In the genomic region with DNA sequence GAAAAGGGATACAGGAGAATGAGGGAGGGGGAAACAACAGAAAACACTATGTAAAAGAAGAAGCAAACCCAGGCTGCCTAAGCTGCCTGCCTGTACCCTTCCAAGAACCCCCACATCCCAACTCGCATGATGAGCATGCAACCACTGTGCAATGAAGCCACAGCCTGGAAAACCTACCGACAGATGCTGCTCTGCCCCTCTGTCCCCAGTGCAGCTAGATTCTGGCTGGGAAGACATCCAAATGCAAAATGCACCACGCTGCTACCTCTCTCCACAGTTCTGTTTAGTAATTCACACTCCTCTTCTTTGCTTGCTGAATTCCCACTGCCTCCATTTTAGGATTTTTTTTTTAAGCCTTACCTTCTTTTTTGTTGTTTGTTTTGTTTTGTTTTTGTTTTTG, we compare ENCODE assay signal across 13 mouse cellular contexts.
A peak's percentile ranks its signal among the peaks of the same experiment; 100 is the strongest.
DNase-seq lines count a peak whose midpoint lies in the region; ATAC-seq lines count a peak whose summit lies in the region.
"Had no signal": no experiment of that assay in that cellular context is flagged by ENCODE, and none has a peak within 500 bp of the region (broad histone marks: within the 10 kb centered on the region; RNA-seq: fewer than 3 reads in every experiment).

No protein-coding gene starts in this region.

- H3K27ac ChIP-seq in neural tube, embryonic 13.5 days (replicated peaks), result no peak overlapping the region

- peaks cover 20% of the 10 kb centered on the region for H3K4me1 ChIP-seq in neural tube, embryonic 13.5 days (replicated peaks)

- H3K36me3 ChIP-seq in neural tube, embryonic 13.5 days, result no peaks in the 10 kb centered on the region

- intact Hi-C loops in heart, postnatal 10 days (cut with DNase I), result no loop called here
- intact Hi-C loops in left cerebral cortex, postnatal 25 days (cut with DNase I), result no loop called here

- ATAC-seq in neural tube, embryonic 13.5 days (ENCODE audit: low read depth), result peak; percentile 11; the same call in 1 of the 2 replicates
- ATAC-seq: liver, postnatal 0 days had no signal

- H3K9ac ChIP-seq in neural tube, embryonic 13.5 days, result no peak overlapping the region
- H3K9ac ChIP-seq: liver, postnatal 0 days had no signal

- H3K4me3 ChIP-seq in neural tube, embryonic 13.5 days, result no peak overlapping the region
- H3K4me3 ChIP-seq: erythroblast, embryonic 14.5 days had no signal

- 28% methylated on average over 3 of the region's 3 CpGs for WGBS in neural tube, embryonic 13.5 days

- no peaks in the 10 kb centered on the region for H3K9me3 ChIP-seq in neural tube, embryonic 13.5 days

- peak; percentile 51 for DNase-seq in heart, adult 11 months
- no peak for DNase-seq in heart, postnatal 10 days
- no peak for DNase-seq in neural tube, embryonic 10.5 days (ENCODE audit: extremely low spot score, low spot score)
- DNase-seq in left cerebral cortex, postnatal 25 days (ENCODE audit: low spot score in 2 of 2), result peak; percentile 50 to 83
- peak; percentile 74 for DNase-seq in telencephalon, adult 2 months (ENCODE audit: low read depth, low spot score)
- no peak for DNase-seq in MN1 (ENCODE audit: low spot score)
- DNase-seq in urinary bladder, postnatal 25 days (ENCODE audit: low spot score), result no peak
- DNase-seq: adrenal gland, postnatal 14 days; kidney, adult 2 months; liver, postnatal 0 days; thymus, postnatal 4 days had no signal

- H3K27me3 ChIP-seq in neural tube, embryonic 13.5 days, result no peaks in the 10 kb centered on the region

- H3K4me2 ChIP-seq in neural tube, embryonic 13.5 days, result no peak overlapping the region

Comparison
In these comparisons a context has a peak if more than half of its experiments do, and no peak if none do; other contexts are left out.
1. DNase-seq: peak in heart, adult 11 months (single experiment), left cerebral cortex, postnatal 25 days (2 of 2) and telencephalon, adult 2 months (single experiment); none in heart, postnatal 10 days (0 of 2), neural tube, embryonic 10.5 days (single experiment), MN1 (single experiment) and urinary bladder, postnatal 25 days (single experiment).